Comparison of ENCODE assay signal across 24 mouse cellular contexts in the genomic region with DNA sequence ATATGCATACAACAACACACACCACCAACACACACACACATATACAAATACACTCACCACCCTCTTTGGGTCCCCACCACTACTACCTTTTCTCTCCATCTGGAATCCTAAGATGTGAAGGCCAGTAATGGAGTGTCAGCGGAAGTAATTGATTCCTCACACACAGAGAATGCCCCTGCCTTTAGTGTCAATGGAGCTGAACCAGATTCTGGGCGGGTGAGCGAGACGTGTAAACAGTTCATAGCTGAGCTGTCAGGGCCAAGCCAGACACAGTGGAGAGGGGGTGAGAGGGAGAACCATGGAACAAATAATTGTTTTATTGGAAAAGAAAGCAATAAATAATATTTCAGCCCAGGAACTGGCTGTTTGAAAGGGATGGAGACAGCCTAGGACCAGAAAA. TPM values are rescaled to one million over a fixed set of nuclear protein-coding genes. Genes with fewer than 3 reads are reported as not detected.
DNase-seq lines count a peak whose midpoint lies in the region; ATAC-seq and TF ChIP-seq lines count a peak whose summit lies in the region.
"Had no signal": no experiment of that assay in that cellular context is flagged by ENCODE, and none has a peak within 500 bp of the region (broad histone marks: within the 10 kb centered on the region; RNA-seq: fewer than 3 reads in every experiment).

No protein-coding gene starts in this region.

- WGBS in hindbrain, embryonic 14.5 days, result 21% methylated on average over 4 of the region's 4 CpGs
- 26% methylated on average over 4 of the region's 4 CpGs for WGBS in hindbrain, embryonic 11.5 days

- TF ChIP-seq CTCF in brain, embryonic 14.5 days (IDR thresholded peaks at IDR 0.05; ENCODE audit: borderline replicate concordance, extremely low read depth, insufficient read depth, insufficient read length), result no peak

- peak; percentile 22; the same call in 1 of the 2 replicates for ATAC-seq in cerebellum, adult (ENCODE audit: insufficient number of reproducible peaks, low FRiP score, low TSS enrichment)
- no peak for ATAC-seq in hindbrain, embryonic 14.5 days (ENCODE audit: low FRiP score)
- ATAC-seq in hindbrain, embryonic 11.5 days (ENCODE audit: low FRiP score), result no peak
- ATAC-seq: activated CD4-positive, CD25-positive, alpha-beta regulatory T cell, adult 4 months; forebrain, embryonic 16.5 days; intestine, embryonic 16.5 days had no signal

- H3K4me3 ChIP-seq in hindbrain, embryonic 14.5 days (replicated peaks; ENCODE audit: low read length), result no peak overlapping the region
- no peak overlapping the region for H3K4me3 ChIP-seq in hindbrain, embryonic 11.5 days (ENCODE audit: low read depth, low read length)
- H3K4me3 ChIP-seq: forebrain, embryonic 10.5 days; hindbrain, embryonic 15.5 days; limb, embryonic 10.5 days; liver, embryonic 15.5 days had no signal

- no peak overlapping the region for H3K4me2 ChIP-seq in hindbrain, embryonic 14.5 days (replicated peaks)
- no peak overlapping the region for H3K4me2 ChIP-seq in hindbrain, embryonic 11.5 days (replicated peaks; ENCODE audit: low read depth, low read length)
- H3K4me2 ChIP-seq: heart, embryonic 11.5 days; hindbrain, embryonic 15.5 days; liver, embryonic 15.5 days had no signal

- TF ChIP-seq POLR2A in brain, embryonic 14.5 days (IDR thresholded peaks at IDR 0.05; ENCODE audit: borderline replicate concordance, extremely low read depth, insufficient read depth, insufficient read length, poor library complexity, severe bottlenecking), result no peak

- no peak for DNase-seq in cerebellum, adult 9-10 months
- DNase-seq in hindbrain, embryonic 14.5 days (ENCODE audit: low spot score), result no peak
- DNase-seq in hindbrain, embryonic 11.5 days (ENCODE audit: low spot score), result no peak
- peak; percentile 12 for DNase-seq in kidney, postnatal 10 days
- DNase-seq in kidney, postnatal 25 days, result no peak
- DNase-seq in brain, embryonic 14.5 days (ENCODE audit: low read depth), result peak; percentile 47
- no peak for DNase-seq in adrenal gland, adult 18-20 months (ENCODE audit: low spot score in 2 of 2)
- DNase-seq: adrenal gland, postnatal 10 days; cerebellum, adult 11 months; cerebellum, postnatal 10 days; gastrocnemius, postnatal 10 days; liver; right cerebral cortex, postnatal 4 days; thymus, postnatal 14 days had no signal

- peaks cover 16% of the 10 kb centered on the region; the same call in 1 of the 2 replicates for H3K36me3 ChIP-seq in hindbrain, embryonic 14.5 days (replicated peaks; ENCODE audit: control insufficient read depth, insufficient read depth)
- H3K36me3 ChIP-seq in hindbrain, embryonic 11.5 days (ENCODE audit: control insufficient read depth, insufficient read depth, low read length), result no peaks in the 10 kb centered on the region
- H3K36me3 ChIP-seq: hindbrain, embryonic 15.5 days; liver, embryonic 15.5 days had no signal

- 0 out of 2 replicates have a peak overlapping the region, but pooled peaks have one; percentile 7 for H3K27ac ChIP-seq in hindbrain, embryonic 14.5 days
- no peak overlapping the region for H3K27ac ChIP-seq in hindbrain, embryonic 11.5 days (ENCODE audit: low read depth, low read length)
- H3K27ac ChIP-seq: forebrain, embryonic 10.5 days; hindbrain, embryonic 15.5 days; limb, embryonic 10.5 days; liver, embryonic 15.5 days; macrophage had no signal

- H3K9ac ChIP-seq in hindbrain, embryonic 14.5 days, result no peak overlapping the region
- no peak overlapping the region for H3K9ac ChIP-seq in hindbrain, embryonic 11.5 days (ENCODE audit: low read depth, low read length)
- H3K9ac ChIP-seq: hindbrain, embryonic 15.5 days; liver, embryonic 15.5 days had no signal

- H3K4me1 ChIP-seq in hindbrain, embryonic 14.5 days (replicated peaks; ENCODE audit: control insufficient read depth, insufficient read depth, low read length), result peaks cover 8% of the 10 kb centered on the region; the same call in 1 of the 2 replicates
- H3K4me1 ChIP-seq in hindbrain, embryonic 11.5 days (replicated peaks; ENCODE audit: control insufficient read depth, insufficient read depth, low read length), result no peaks in the 10 kb centered on the region
- H3K4me1 ChIP-seq: liver, embryonic 15.5 days had no signal

- no peaks in the 10 kb centered on the region for H3K27me3 ChIP-seq in hindbrain, embryonic 14.5 days (ENCODE audit: control insufficient read depth, insufficient read depth, low read length)
- no peaks in the 10 kb centered on the region for H3K27me3 ChIP-seq in hindbrain, embryonic 11.5 days (ENCODE audit: control insufficient read depth, insufficient read depth, low read length)
- H3K27me3 ChIP-seq: hindbrain, embryonic 15.5 days; liver, embryonic 15.5 days had no signal

- no peaks in the 10 kb centered on the region for H3K9me3 ChIP-seq in hindbrain, embryonic 14.5 days (ENCODE audit: control insufficient read depth, low read length)
- H3K9me3 ChIP-seq in hindbrain, embryonic 11.5 days (ENCODE audit: control insufficient read depth, low read length), result no peaks in the 10 kb centered on the region
- H3K9me3 ChIP-seq: forebrain, embryonic 10.5 days; hindbrain, embryonic 15.5 days; limb, embryonic 10.5 days; liver, embryonic 15.5 days had no signal

RNA-seq across cellular contexts. Expression of a gene that starts 24.1 kb away (rescaled TPM):
- polyA plus RNA-seq in hindbrain, embryonic 14.5 days (2014; fragmentation: Nextera tagmentation; extraction: Ambion mirVana), result 34.1 and 34.5 TPM in 2 replicates
- polyA plus RNA-seq in hindbrain, embryonic 11.5 days (2014; fragmentation: Nextera tagmentation; extraction: Ambion mirVana), result 22.5 and 29.3 TPM in 2 replicates
- polyA plus RNA-seq in brain, embryonic 14.5 days (2012; rRNA removed), result 53.3 and 66.5 TPM in 2 replicates
- 10 to 100 TPM; 27.9 to 41.1 TPM for total RNA-seq in adrenal gland, adult 18-20 months (2021)

Comparison
In these comparisons a context has a peak if more than half of its experiments do, and no peak if none do; other contexts are left out.
1. DNase-seq: peak in kidney, postnatal 10 days (single experiment) and brain, embryonic 14.5 days (single experiment); none in cerebellum, adult 9-10 months (single experiment), hindbrain, embryonic 14.5 days (single experiment), hindbrain, embryonic 11.5 days (single experiment), kidney, postnatal 25 days (0 of 2) and adrenal gland, adult 18-20 months (0 of 2).